Mouse (Mus musculus) layer of hippocampus, adult 18-20 months (tissue): Measurements from ENCODE around the gene Prap1. TPM values are rescaled to one million over a fixed set of nuclear protein-coding genes. Genes with fewer than 3 reads are reported as not detected.

ENCODE experiments used
- DNase-seq, 2 experiments: peaks; one replicate each; pipeline ENCODE4 v3.0.0; 2022; ENCODE audit warnings: low spot score in 2 of 2
- long read RNA-seq: library from polyadenylated mRNA; stranded (forward); transcript quantifications from one replicate; pipeline ENCODE4 v2.0.0, GENCODE M21; 2021
- total RNA-seq, 2 experiments: library from RNA; stranded (reverse); gene quantifications; 2 replicates each; pipeline ENCODE4 v1.2.3; 2021

Prap1 gene
- not detected for total RNA-seq
- long read RNA-seq: 0 reads

DNA sequence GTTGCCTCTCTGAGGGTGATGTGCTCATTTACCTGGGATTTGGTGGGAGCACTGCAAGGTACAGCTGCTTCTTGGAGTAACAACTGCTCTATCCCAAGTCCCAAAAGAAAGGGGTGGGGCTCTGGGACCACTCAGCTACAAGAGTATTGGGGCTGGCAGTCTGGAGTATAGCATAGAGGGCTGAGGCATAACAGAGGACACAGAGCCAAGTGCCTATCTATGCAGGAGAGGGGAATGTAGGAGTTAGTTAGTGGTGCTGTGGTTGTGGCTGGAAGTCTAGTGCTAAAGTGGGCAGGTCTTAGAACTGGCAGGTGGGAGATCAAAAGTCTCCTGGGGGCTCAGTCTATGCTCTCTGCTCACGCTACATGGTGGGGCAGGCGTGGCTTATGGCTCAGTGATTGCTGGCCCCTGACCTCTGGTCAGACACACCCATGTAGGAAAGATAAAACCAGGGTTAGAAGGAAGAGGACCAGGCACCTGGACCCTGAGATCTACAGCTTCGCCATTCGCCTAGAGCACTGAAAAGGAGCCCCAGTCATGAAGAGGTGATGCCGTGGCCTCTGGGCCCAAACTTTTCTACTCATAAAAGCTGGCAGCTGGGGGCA lies at the start of gene Prap1:
Gene Prap1 (plus strand): TSS at position 472 of the 605 bp plus-strand sequence.
- no peak for DNase-seq

DNA sequence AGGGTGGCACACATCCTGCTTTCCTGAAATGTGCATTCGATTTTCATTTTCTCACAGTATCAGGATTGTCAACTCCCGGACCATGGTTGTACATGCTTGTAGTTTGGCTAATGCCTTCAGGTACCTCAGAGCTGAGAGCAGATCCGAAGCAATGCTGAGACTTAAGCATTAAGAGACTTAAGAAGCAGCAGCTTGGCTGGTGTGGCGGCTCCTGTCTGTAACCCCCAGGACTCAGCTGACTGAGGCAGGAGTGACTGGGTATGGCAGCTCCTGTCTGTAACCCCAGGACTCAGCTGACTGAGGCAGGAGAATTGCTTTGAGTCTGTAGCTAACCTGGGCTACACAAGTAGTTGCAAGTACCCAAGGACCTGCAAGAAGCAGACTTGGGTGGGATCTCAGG lies 47.6 kb upstream of the Prap1 start:
- DNase-seq: no peak

DNA sequence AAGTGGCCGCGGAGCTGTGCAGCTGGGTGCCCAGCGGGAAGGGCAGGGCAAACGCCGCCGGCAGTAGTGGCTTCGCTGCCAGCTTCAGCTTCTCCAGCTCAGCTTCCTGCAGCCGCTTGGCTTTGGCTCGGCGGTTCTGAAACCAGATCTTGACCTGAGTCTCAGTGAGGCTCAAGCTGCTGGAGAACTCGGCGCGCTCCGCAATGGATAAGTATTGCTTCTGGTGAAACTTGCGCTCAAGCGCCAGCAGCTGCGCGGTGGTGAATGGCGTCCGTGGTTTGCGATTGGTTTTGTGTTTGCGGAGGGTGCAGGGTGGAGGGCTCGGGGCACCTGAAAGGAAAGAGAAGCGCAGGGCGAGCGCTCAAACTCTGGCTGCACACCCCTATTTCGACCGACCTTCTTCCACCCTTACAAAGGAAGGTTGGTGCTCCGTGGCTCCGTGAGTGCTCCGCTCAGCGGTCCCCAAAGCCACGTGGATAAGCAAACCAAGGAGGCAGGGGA lies 45.3 kb upstream of the Prap1 start:
- no peak for DNase-seq

DNA sequence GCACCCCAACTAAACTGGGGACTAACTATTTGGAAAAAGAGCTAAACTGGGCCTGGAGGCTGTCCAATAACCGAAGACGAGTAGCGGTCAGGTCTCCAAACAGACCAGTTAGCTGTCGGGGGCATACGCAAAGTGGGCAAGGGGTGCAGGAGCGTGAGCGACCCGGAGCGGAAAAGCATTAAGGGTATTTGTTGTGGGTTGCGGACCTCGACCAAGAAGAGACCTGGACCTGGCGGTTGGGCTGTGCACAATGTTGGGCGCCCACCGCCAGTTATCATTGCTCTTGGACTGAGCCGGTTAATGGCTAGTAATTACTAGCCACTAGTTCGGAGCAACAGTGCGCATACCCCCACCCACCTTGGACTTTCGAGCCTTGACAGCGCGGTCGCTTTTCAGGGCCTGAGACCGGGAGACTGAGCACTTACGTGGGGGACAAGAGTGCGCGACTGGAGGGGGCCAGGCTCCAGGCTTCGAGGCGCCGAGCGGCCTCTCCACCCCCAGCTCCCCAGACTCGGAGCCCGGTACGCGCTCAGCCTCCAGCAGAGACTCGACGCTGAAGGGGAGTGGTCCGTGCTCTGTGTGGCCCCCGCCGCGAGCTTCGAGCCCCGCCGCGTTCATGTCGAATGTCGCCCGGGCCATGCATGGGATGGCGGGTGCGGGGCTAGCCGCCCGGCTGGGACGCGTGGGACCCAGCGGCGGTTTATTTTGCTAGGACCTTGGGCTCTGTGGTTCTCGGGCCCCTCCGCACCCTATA lies 44.7 kb upstream of the Prap1 start, which contains the start of gene Msx3:
Gene Msx3 (minus strand): TSS at position 729 of the 754 bp plus-strand sequence.
- no peak for DNase-seq

DNA sequence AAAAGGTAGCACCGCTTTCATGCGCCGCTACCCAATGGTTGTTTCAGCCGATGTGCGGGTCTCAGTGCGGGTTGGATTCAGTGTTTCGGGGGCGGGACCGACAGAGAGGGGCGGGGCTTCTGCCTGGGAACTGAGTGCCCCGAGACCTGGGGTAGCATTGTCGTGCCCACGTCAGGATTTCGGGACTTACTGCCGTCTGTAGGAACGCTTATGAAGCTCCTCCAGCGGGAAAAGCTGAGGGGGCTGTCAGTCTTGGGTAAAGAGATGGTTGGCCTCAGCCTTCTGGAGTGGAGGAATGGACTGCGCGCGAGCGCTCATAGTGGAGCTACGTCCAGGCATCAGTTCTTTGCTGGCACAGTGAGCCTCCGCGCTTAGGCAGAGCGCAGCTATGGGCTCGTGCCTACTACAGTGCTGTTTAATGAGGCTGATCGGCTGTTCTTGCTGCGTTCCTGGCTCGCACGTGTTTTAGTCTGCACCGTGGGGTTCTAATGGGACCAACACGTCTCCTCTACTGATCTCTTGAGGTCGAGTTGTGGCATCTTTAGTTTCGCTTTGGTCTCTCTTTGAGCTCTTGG lies 44.0 kb upstream of the Prap1 start:
- no peak for DNase-seq

DNA sequence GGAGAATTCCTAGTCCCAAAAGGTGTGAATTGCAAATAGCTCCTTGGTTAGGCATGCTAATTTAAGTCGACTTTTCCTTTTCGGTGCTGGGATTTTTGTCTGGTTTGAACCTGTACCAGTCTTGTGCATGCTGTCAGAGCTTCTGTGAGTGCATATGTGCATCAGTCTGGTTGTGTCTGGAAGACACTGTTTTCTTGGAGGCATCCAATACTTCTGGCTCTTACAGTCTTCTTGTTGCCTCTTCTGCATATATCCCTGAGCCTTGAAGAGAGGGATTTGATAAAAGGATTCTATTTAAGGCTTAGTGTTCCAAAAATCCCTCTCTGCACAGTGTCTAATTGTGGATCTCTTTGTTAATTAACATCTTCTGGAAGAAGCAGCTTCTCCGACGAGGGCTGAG lies 39.1 kb upstream of the Prap1 start:
- DNase-seq: peak; percentile 36 to 77

DNA sequence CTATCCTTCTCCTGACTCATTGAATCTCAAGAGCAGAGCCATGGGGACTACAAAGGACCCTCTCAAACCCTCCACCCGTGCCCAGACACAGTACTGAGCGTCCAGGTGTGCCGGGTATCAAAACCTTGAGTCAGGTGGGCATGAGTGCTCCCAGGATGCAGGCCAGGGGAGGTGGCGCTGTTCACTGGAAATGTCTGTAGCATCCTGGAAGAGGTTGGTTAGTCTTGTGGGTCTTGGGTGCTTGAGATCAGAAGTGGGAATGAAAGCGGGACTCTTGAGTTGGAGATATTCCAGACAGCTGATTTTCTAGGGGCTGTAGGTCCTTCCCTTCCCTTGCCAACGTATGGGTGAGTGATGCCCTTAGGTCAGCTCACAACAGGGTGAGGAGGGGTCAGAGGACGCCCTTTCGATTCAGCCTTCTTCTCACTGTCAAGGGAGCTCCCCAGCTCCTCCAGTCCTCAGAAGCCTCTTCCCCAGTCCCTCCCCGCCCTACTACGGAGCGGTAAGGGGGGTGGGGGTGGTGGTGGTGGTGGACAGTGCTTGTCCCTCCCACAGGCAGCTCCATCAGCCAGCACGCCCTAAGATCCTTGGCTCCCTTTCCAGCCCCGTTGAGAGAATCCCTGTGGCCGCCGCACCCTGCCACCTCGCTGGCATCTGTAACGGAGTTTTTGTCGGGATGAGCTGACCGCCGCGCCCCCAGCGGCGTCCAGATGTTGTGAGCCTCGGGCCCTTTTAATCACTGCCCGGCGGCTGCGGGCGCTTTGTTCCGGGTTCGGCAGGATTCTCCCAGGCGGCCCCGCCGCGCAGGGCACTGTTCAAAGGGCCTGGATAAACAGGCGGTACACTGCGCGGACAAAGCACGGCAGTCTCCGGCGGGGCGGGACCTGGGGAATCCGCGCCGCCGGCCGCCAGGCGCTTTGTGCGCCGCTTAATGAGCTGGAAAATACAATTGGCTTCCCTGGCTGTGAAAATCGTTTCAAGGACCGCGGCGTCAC lies 35.5 kb upstream of the Prap1 start:
- DNase-seq: no peak

DNA sequence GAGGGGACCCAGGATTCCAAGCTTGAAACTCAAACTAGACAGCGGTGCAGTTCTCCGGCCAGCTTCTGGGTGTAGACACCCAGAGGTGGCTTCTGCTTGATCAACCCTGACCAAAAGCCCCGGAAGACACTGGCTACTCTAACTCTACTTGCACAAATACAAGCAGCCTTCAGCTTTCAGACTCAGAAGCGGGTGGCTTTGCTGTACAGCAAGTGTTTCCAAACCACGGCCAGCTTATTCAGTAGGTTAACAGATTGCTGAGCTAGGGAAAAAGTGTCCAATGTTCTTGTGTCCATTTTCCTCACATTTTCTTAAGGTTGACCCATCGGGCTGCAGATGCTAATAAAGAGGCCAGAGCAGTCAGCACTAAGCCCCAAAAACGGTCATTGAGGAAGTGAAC lies 34.7 kb upstream of the Prap1 start:
- no peak for DNase-seq

DNA sequence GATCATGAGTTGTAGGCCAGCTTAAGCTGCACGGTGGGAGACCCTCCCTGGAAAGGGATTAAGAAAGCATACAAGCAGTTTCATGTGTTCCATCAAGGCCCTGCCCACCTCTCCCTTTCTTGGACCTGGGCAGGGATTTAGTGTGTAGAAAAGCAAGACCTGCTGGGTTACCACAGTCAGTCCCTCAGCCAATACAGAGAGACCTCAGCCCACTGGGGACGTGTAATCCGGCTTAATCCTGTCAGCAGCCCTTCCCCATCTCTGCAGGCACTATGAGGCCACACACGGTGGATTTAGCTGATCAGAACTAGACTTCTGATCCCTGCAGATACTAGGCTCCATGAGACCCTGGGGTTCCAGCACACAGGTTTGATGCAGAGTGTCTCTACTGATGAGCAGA lies 33.6 kb upstream of the Prap1 start:
- no peak for DNase-seq

DNA sequence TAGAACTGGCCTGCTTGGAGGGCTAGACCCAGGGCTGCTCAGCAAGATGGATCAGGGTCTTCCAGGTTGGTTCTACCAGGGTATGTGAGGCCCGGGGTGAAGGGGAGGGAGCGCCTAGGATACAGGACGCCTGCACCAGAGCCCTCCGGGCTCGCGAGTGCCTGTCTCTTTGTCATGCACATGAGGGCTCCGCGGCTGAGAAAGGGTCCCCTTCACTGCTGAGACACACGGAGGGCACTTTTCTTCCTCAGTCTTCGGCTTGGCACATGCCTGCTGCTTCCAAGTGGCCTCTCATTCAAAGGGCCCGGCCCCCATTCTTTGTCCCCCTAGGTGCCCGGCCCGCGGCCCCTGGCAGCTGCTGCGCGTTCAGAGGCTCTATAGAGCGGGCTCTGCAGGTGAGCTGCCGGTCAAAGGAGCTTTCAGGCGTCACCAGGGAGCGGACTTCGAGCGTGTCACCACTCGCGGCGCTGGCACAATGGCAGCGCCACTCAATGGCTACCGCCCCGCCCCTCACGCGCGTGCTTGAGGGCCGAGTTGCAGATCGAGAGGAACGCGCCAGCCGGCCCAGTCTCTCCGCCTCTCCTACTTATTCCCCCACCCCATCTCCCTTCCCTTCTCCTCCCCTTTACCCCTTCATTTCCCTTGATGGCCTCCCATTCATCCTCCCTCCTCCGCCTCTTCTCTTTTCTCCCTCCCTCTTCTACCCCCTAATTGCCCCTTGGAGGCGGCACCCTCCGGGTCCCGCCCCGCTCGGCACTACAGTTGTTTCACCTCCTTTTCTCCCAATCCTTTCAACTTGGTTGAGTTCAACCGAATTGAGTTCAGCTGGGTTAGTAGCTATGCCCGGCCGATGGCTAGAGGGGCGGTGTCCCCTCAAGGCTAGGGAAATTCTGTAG lies 32.0 kb upstream of the Prap1 start:
- no peak for DNase-seq

DNA sequence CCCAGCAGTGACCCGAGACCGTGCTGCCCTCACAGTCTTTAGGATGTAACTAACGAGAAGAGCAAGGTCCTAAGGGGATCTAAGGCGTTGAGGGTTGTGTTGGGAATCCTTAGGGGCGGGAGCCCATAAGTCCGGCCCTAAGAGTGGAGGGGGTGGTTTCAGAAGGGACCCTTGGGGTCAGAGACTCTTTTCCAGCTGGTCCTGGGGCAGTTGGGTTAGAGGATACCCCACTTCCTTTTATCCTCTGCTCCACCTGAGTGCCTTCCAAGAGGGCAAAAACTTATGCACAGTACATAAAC lies 31.4 kb upstream of the Prap1 start:
- no peak for DNase-seq

DNA sequence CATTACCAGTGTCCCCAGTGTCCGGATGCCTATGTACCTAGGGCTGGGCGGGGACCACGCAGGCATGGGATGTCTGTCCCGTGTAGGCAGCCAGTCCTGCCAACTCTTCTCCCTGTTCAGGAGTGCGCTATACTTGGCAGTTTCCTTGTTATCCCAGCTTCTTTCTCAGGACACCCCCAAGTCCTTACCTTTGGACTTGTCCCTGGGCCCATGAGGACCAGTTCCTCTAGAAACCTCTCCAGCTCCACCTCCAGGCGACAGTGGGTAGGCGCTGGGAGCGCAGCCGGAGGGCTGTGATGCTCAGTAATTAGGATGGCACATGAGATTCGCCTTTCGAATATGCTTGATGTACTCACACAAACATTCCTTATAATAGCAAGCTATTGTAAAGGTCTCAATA lies 30.9 kb upstream of the Prap1 start:
- DNase-seq: peak in 1 of 2 experiments; percentile 34

DNA sequence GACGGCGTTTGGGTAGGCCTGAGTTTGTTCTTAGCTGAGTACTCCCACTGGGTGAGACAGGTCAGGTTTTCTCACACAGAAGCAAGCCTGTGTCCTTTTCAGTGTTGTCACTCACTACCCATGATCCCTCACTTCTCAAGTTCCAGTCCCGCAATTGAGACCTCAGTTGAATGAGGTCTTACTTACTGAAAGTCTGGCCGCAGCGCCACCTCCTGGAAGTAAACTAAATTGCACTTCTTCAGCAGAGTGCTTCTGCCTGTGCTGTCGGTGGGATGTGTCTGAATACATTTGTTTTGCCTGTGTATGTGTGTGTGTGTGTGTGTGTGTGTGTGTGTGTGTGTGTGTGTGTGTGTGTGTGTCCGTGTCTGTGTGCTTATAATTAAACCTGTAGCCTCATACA lies 30.1 kb upstream of the Prap1 start:
- DNase-seq: peak in 1 of 2 experiments; percentile 85

DNA sequence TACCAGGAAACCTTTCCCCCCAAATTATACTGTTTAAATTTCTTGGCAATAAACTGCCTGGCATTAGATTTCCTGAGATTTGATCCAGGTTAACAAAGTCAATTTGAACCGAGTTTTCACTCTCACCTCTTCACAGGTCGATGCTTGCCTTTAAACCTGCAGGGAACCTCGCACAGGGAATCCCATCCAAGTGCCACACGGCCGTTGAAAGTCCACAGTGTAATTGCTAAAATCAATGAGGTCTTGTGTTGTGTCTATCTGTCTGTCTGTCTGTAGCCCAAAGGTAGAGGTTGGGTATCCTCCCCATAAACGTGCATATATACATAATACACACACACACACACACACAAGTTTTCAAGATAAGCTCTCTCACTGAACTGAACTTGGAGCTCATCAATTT lies 25.8 kb upstream of the Prap1 start:
- DNase-seq: no peak

DNA sequence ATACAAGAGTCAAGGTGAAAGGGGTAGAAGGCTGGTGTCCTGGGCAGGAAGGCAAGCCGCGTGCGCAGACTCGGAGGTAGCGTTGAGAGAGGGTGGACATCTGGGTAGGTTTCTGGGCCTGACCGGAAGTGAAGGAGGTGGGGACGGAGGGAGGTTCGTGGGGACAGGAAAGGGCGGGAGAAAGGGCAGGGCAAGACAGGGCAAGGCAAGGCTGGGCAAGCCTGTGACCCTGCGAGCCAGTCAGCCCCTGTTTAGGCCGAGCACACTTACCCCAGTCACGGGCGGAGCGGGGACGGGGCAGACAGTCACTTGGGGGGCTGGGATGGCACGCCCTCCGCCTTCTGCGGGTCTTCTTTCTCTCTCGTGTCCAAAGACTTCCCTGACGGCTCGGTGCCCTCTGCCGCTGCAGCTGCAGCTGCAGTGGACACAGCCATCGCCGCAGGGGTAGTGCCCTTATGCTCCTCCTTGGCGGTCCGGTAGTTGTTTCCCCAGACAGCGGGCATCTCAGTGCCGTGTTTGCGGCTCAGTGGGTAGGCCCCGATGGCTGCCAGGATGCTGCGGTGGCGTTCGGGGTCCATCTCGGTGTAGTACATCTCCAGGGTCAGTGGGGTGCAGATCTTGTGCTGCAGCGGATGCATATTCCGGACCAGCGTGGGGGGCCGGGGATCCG lies 23.0 kb upstream of the Prap1 start:
- DNase-seq: no peak

DNA sequence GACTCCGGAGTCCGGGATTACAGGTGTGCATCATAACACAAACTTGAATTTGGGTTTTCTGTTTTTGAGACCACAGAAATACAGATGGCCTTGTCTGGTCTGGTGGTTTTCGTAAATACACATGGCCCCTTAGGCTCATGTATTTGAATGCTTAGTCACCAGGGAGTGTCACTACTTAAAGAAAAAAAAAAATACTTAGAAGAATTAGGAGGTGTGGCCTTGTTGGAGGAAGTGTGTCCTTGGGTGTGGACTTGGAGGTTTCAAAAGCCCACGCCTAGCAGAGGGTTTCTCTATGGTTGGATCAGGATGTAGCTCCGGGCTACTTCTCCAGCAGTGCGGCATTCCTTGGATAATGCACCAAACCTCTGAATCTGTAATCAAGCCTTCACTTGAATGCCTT lies 15.5 kb upstream of the Prap1 start:
- no peak for DNase-seq

DNA sequence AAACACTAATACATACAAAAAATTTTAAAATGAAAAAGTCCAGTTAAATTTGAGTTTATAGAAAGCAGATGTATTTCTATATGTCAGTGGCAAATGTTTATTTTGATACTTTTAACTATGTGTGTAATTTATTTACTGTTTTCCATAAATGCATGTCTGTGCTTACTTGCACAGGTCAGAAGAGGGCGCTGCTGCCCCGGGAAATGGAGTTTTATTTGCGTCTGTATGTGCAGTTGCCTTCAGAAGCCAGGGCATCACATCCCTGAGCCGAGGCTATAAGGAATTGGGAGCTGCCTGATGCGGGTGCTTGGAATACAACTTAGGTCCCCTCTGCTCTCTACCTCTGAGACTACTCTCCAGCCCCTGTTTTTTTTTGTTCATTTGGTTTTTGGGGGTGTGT lies 14.5 kb upstream of the Prap1 start:
- peak; percentile 64 to 79 for DNase-seq

DNA sequence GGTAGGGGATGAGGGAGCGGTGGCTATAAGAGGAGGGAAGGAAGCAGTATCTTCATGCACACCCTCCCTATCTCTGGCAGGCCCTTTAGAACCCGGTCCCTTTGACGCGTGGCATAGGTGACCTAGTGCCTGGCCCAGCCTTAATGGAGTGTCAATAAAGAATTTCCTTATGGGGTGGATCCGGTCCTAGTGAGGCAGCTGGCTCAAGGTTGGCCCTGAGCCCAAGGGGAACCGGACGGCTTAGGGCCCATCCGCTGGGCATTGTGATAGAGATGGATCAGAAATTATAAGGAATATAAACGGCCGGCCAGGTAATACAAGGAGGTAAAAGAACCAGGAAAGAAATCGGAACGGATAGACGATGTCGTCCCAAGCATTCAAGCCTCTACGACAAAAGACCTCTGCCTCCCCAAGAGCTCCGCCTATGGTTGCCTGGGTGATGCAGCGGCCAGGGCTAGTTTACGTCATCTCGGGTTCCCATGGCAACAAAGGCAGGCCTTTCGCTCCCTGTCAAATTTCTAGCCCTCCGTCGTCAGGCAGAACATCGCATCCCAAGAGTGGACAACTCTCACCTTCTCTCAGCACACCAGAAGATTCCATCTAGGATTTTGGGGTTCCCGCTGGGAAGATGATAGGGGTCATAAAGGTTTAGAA lies 12.6 kb upstream of the Prap1 start:
- peak; percentile 92 to 95 for DNase-seq
